Mouse (Mus musculus) layer of hippocampus, postnatal 14 days (tissue): ENCODE results near the gene Atp12a. TPM values are rescaled to one million over a fixed set of nuclear protein-coding genes. Genes with fewer than 3 reads are reported as not detected.

ENCODE experiments used
- DNase-seq, 2 experiments: peaks; one replicate each; pipeline ENCODE4 v3.0.0; 2021 to 2022; ENCODE audit warnings: low spot score in 2 of 2, mixed read lengths in 1 of 2
- long read RNA-seq, 2 experiments: library from polyadenylated mRNA; stranded (forward); transcript quantifications; one replicate each; pipeline ENCODE4 v2.0.0; 2021
- total RNA-seq, 2 experiments: library from RNA; stranded (reverse); gene quantifications; 2 replicates each; pipeline ENCODE4 v1.2.3; 2021

Atp12a gene
- total RNA-seq: not detected
- long read RNA-seq, experiment 1: 0 reads
- long read RNA-seq, experiment 2: 0 reads

GRCm38 (mm10) chr14:56364711-56365237, at the start of gene Atp12a:
Atp12a (plus strand) TSS chr14:56365068.
- DNase-seq: no peak

- no peak for DNase-seq
These were observed 49.3 kb upstream of the Atp12a start for GRCm38 (mm10) chr14:56315519-56315918.

GRCm38 (mm10) chr14:56316333-56316732, 48.5 kb upstream of the Atp12a start:
- DNase-seq: no peak

GRCm38 (mm10) chr14:56322982-56323381, 41.9 kb upstream of the Atp12a start:
- DNase-seq: no peak

GRCm38 (mm10) chr14:56325038-56325437, 39.8 kb upstream of the Atp12a start:
- no peak for DNase-seq

- no peak for DNase-seq
These were observed 31.2 kb upstream of the Atp12a start for GRCm38 (mm10) chr14:56333700-56334099.

- DNase-seq: no peak
These were observed 30.4 kb upstream of the Atp12a start for GRCm38 (mm10) chr14:56334437-56334836.

GRCm38 (mm10) chr14:56336032-56336431, 28.8 kb upstream of the Atp12a start:
- no peak for DNase-seq

GRCm38 (mm10) chr14:56337075-56337474, 27.8 kb upstream of the Atp12a start:
- no peak for DNase-seq

GRCm38 (mm10) chr14:56337696-56338095, 27.2 kb upstream of the Atp12a start:
- no peak for DNase-seq

GRCm38 (mm10) chr14:56338882-56339442, 25.9 kb upstream of the Atp12a start:
- no peak for DNase-seq

- DNase-seq: peak in 1 of 2 experiments; percentile 34
These were observed 16.2 kb upstream of the Atp12a start for GRCm38 (mm10) chr14:56348704-56349103.

GRCm38 (mm10) chr14:56349541-56349940, 15.3 kb upstream of the Atp12a start:
- no peak for DNase-seq

GRCm38 (mm10) chr14:56351959-56352660, 12.8 kb upstream of the Atp12a start:
- no peak for DNase-seq

GRCm38 (mm10) chr14:56354803-56355202, 10.1 kb upstream of the Atp12a start:
- DNase-seq: no peak

GRCm38 (mm10) chr14:56355396-56355795, 9.5 kb upstream of the Atp12a start:
- no peak for DNase-seq

GRCm38 (mm10) chr14:56356196-56356595, 8.7 kb upstream of the Atp12a start:
- DNase-seq: no peak

GRCm38 (mm10) chr14:56358422-56358821, 6.4 kb upstream of the Atp12a start:
- DNase-seq: no peak

- DNase-seq: no peak
These were observed 5.7 kb upstream of the Atp12a start for GRCm38 (mm10) chr14:56359131-56359530.

- no peak for DNase-seq
These were observed 424 bp downstream of the Atp12a start for GRCm38 (mm10) chr14:56365292-56365691.

GRCm38 (mm10) chr14:56366712-56367111, 1.8 kb downstream of the Atp12a start:
- DNase-seq: no peak

- no peak for DNase-seq
These were observed 4.0 kb downstream of the Atp12a start for GRCm38 (mm10) chr14:56368834-56369233.

- peak; percentile 75 to 86 for DNase-seq
These were observed 10.9 kb downstream of the Atp12a start for GRCm38 (mm10) chr14:56375731-56376130.
